Mouse (Mus musculus): Measurements from ENCODE around the gene Dyrk1b. TPM values are rescaled to one million over a fixed set of nuclear protein-coding genes. Genes with fewer than 3 reads are reported as not detected.
"Not testable (repeated sequence)": the region's sequence is repeated elsewhere in the genome, so short reads cannot be mapped to it uniquely, and the experiment has no call there.

The Dyrk1b gene
- polyA plus RNA-seq, 1 experiment from 2014 or later = 19.6 TPM

DNA sequence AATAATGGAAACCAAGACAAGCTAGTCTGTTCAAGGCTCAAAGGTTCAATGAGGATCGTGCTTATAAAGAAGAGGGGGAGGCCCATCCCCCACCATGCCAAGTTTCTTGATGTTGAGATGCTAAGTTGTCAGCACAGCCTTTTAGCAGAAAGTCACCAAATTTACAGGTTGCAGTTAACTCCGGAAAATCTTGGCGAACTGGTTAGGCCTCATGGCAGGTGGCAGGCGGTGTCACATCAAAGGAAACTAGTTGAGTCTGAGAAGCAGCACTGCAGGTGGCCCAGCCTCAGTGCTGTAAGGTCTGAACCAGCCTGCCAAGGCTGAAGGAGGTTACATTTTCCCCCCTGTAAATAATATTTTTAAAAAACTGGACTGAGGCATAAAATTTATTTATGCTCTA is 47.6 kb downstream of the Dyrk1b start:
- ATAC-seq (ENCODE audit: insufficient read depth, low FRiP score, low TSS enrichment); H3K9me3 ChIP-seq (ENCODE audit: control insufficient read depth, low read length); H3K27ac ChIP-seq (ENCODE audit: low read depth, low read length); H3K27me3 ChIP-seq (ENCODE audit: control insufficient read depth, insufficient read depth, low read length); H3K4me3 ChIP-seq (ENCODE audit: low read depth, low read length); H3K4me1 ChIP-seq (ENCODE audit: control insufficient read depth, insufficient read depth, low read length); H3K36me3 ChIP-seq (ENCODE audit: control insufficient read depth, insufficient read depth, low read length); DNase-seq (ENCODE audit: low spot score); H3K4me2 ChIP-seq (ENCODE audit: low read depth); H3K9ac ChIP-seq (ENCODE audit: low read length): not testable (repeated sequence)
- 87% methylated on average over 4 of the region's 4 CpGs for WGBS

DNA sequence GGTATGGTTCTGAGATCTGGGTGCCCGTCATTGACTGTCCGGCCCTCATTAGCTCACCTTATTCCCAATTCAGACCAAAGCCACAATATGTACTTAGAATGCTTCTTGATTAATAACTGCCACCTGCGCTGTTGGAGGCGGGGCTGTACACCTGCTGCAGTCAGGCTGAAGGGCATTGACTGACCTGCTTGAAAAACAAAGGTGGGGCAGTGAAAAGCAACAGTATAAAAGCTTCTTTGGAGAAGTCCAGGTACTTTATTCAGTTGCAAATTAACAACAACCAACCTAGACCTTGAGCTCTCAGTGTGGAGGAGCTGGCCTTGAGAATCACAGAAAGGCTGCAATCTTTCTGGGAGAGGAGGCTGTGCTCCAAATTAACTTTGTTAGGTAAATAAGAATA is 48.2 kb downstream of the Dyrk1b start:
- H3K4me2 ChIP-seq (ENCODE audit: low read depth); H3K27me3 ChIP-seq (ENCODE audit: control insufficient read depth, insufficient read depth, low read length); H3K9ac ChIP-seq (ENCODE audit: low read length); H3K4me1 ChIP-seq (ENCODE audit: control insufficient read depth, insufficient read depth, low read length); ATAC-seq (ENCODE audit: insufficient read depth, low FRiP score, low TSS enrichment); H3K9me3 ChIP-seq (ENCODE audit: control insufficient read depth, low read length); H3K27ac ChIP-seq (ENCODE audit: low read depth, low read length); H3K36me3 ChIP-seq (ENCODE audit: control insufficient read depth, insufficient read depth, low read length); DNase-seq (ENCODE audit: low spot score); H3K4me3 ChIP-seq (ENCODE audit: low read depth, low read length): not testable (repeated sequence)
- WGBS = 93% methylated on average over 4 of the region's 4 CpGs

Other genes starting within 250 kb of the Dyrk1b start
- 20.4 and 20.8 TPM in 2 replicates for gene Zfp780b, start 200.3 kb upstream of the Dyrk1b start, polyA plus RNA-seq (2014; fragmentation: Nextera tagmentation; extraction: Ambion mirVana)
- 9.4 and 10.7 TPM in 2 replicates for gene Zfp850, start 165.4 kb upstream of the Dyrk1b start, polyA plus RNA-seq (2014; fragmentation: Nextera tagmentation; extraction: Ambion mirVana)
- 398 and 405 TPM in 2 replicates for gene Psmc4, start 129.4 kb upstream of the Dyrk1b start, polyA plus RNA-seq (2014; fragmentation: Nextera tagmentation; extraction: Ambion mirVana)
- gene Fcgbp, start 108.2 kb upstream of the Dyrk1b start, polyA plus RNA-seq (2014; fragmentation: Nextera tagmentation; extraction: Ambion mirVana) = not detected in 2 replicates
- 0.05 TPM in 1 of 2 replicates, not detected in the other for gene 9530053A07Rik, start 50.0 kb upstream of the Dyrk1b start, polyA plus RNA-seq (2014; fragmentation: Nextera tagmentation; extraction: Ambion mirVana)
- gene Fbl, start 9.8 kb upstream of the Dyrk1b start, polyA plus RNA-seq (2014; fragmentation: Nextera tagmentation; extraction: Ambion mirVana) = 38.1 and 38.6 TPM in 2 replicates
- gene Eid2, start 88.4 kb downstream of the Dyrk1b start, polyA plus RNA-seq (2014; fragmentation: Nextera tagmentation; extraction: Ambion mirVana) = 17.6 and 18.3 TPM in 2 replicates
- gene Eid2b, start 98.3 kb downstream of the Dyrk1b start, polyA plus RNA-seq (2014; fragmentation: Nextera tagmentation; extraction: Ambion mirVana) = 17.1 and 19.0 TPM in 2 replicates
- gene Selenov, start 111.7 kb downstream of the Dyrk1b start, polyA plus RNA-seq (2014; fragmentation: Nextera tagmentation; extraction: Ambion mirVana) = 0.45 and 0.66 TPM in 2 replicates
- 69.8 and 79.0 TPM in 2 replicates for gene Dll3, start 122.8 kb downstream of the Dyrk1b start, polyA plus RNA-seq (2014; fragmentation: Nextera tagmentation; extraction: Ambion mirVana)
- gene Timm50, start 132.6 kb downstream of the Dyrk1b start, polyA plus RNA-seq (2014; fragmentation: Nextera tagmentation; extraction: Ambion mirVana) = 199 and 219 TPM in 2 replicates
- gene Supt5, start 159.3 kb downstream of the Dyrk1b start, polyA plus RNA-seq (2014; fragmentation: Nextera tagmentation; extraction: Ambion mirVana) = 89.7 and 101 TPM in 2 replicates
- gene Rps16, start 171.2 kb downstream of the Dyrk1b start, polyA plus RNA-seq (2014; fragmentation: Nextera tagmentation; extraction: Ambion mirVana) = 780 and 827 TPM in 2 replicates
- 50.5 and 54.5 TPM in 2 replicates for gene Plekhg2, start 193.1 kb downstream of the Dyrk1b start, polyA plus RNA-seq (2014; fragmentation: Nextera tagmentation; extraction: Ambion mirVana)
- gene Zfp36, start 200.8 kb downstream of the Dyrk1b start, polyA plus RNA-seq (2014; fragmentation: Nextera tagmentation; extraction: Ambion mirVana) = 4.3 and 5.1 TPM in 2 replicates
- 45.8 and 48.8 TPM in 2 replicates for gene Med29, start 213.2 kb downstream of the Dyrk1b start, polyA plus RNA-seq (2014; fragmentation: Nextera tagmentation; extraction: Ambion mirVana)
- gene Paf1, start 213.5 kb downstream of the Dyrk1b start, polyA plus RNA-seq (2014; fragmentation: Nextera tagmentation; extraction: Ambion mirVana) = 71.7 and 78.0 TPM in 2 replicates

All from neural tube, embryonic 11.5 days (tissue).